Mouse (Mus musculus): Measurements from ENCODE around the gene Tex30.
A peak's percentile ranks its signal among the peaks of the same experiment; 100 is the strongest.
"Not testable (repeated sequence)": the region's sequence is repeated elsewhere in the genome, so short reads cannot be mapped to it uniquely, and the experiment has no call there.

The Tex30 gene

DNA sequence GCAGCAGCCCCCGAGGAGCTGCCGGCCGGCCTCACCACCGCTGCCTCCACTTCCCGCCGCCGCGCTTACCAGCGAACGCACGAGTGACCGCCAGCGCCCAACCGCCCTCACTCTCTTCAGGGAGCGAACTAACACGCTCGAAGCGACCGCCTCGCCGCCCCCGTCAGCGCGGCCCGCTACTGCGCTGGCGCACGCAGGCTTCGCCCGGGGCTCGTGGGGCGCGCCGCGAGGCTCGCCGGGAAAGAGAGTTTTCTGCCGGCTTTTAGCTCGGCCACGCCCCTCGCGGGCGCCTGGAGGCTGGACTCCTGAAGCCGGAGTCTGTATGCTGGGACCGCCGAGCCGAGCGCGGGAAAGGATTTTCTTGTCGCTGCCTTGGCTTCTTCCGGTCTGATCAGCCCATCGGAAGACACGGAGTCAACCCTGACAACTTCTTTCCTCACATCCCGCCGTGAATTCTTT lies at the start of gene Tex30:
TSS of gene Tex30 (minus strand) at position 183 of the 459 bp plus-strand sequence.
- peak; percentile 89 to 94 for DNase-seq (ENCODE audit: low spot score in 2 of 2)

DNA sequence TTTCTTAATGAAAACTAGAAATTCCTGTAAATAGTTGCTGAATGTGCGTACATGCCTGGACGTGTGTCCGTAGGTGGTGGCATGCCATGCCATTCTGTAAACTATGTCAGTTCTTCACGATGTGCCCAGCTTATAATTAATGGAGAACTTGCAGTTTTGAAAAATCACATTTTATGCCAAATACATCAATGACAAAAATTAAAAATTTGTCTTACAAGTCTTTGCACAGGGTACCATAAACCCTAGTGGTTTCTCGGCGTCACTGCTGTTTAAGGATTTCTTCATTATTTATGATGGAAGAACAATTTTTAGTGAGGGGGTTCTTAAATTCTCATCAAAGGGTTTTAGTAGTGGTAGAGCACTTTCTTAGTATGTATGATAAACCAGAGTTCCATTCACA lies 46.5 kb upstream of the Tex30 start:
- DNase-seq (ENCODE audit: low spot score in 2 of 2): no peak

DNA sequence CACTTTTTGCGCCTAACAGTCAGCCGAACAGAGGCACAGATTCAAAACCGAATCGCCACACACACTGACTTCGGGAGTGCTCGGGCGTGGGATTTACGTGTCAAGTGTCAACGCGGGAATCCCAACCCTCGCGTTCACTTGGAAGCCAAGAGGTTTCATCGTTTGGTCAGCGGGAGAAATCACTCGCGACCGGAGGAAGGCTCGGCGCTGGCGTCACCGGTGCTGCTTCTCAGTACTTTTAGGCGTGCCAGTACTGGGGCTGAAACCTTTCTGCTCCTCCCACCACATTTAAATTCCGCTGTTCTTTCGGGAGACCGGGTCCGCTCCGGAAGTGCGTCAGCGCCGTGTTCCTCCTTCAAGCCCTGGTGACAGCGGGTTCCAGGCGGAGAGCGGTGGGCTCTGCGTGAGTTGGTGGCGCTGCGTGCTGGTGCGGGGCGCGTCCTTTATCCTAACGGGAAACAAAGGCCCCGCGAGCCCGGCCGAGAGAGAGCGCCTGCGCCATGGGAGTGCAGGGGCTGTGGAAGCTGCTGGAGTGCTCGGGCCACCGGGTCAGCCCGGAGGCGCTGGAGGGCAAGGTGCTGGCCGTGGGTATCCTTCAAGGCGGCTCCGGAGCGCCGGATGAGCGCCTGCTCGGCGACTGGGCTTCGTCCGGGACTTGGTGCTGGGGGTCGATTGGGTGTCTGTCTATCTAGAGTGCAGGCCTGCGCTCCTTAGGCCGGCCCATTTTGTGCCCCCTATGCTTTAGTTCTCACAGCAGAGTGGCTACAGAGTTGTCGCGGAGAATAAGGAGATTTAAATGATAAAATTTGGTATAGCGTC lies 45.5 kb upstream of the Tex30 start, which contains the start of gene Ercc5:
TSS of gene Ercc5 (plus strand) at position 182 of the 819 bp plus-strand sequence.
- peak; percentile 77 to 87 for DNase-seq (ENCODE audit: low spot score in 2 of 2)

- peak in 1 of 2 experiments; percentile 2 for DNase-seq (ENCODE audit: low spot score in 2 of 2)
Observed at GRCm38 (mm10) chr1:44142747-44143146, 40.5 kb upstream of the Tex30 start.

DNA sequence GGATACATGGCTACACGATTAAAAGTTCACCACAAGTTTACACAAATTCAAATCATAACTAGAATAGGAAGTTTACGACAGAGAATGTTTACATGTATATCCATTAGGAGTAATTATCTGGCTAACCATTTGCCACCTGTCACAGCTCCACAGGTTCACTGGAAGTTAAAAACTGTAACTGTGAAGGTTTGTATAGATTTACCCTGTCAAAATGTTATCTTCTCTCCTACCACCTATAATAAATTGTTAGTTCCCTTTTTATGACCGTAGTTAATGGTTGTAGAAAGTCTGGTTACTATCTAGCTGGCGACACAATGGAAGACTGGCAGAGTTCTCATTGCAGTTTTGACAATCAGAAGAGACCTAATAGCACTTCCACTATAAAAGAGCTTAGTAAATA lies 38.0 kb upstream of the Tex30 start:
- no peak for DNase-seq (ENCODE audit: low spot score in 2 of 2)

DNA sequence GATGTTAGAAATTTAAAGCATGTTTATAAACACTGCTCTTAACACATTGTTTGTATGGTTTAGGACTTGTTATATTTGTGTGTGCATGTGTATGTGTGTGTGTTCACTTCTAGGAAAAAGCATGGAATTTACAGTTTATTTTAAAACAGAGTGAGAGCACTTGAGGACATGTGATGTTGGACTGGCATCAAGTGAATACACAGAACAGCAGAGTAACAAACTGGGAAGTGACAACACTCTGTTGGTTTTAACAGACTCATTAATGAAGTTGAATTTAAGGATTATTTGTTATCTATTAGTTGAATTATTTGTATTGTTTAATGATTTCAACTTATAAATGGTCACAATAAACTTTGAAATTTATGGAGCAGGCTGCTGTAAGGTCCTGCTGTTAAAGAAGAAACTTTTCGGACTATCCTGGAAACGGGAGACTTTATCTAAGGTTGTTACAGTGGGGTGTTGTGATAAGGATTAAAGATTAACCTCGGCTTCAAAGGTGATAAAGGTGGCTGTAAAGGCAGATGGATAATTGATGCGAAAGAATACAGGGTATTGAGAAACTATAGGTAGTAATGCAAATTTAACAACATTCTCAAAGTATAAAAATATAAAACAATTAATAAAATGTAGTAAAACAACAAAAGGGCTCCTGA lies 27.8 kb upstream of the Tex30 start:
- no peak for DNase-seq (ENCODE audit: low spot score in 2 of 2)

DNA sequence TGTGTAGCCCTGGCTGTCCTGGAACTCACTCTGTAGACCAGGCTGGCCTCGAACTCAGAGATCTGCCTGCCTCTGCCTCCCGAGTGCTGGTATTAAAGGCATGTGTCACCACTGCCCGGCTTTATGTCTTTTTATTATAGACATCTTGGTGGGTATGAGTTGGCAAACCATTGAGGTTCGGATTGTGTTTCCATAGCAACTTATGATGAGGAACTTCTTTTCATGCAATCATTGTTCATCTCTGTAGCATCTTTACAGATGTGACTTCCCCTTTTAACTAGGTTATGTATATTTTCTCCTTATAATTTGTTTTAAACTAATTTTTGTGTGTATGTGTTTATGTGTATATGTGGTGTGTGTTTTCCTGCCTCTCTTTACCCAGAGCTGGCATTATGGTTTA lies 23.3 kb upstream of the Tex30 start:
- DNase-seq (ENCODE audit: low spot score in 2 of 2): no peak

- DNase-seq (ENCODE audit: low spot score in 2 of 2): no peak
Observed at GRCm38 (mm10) chr1:44122256-44122655, 20.0 kb upstream of the Tex30 start.

DNA sequence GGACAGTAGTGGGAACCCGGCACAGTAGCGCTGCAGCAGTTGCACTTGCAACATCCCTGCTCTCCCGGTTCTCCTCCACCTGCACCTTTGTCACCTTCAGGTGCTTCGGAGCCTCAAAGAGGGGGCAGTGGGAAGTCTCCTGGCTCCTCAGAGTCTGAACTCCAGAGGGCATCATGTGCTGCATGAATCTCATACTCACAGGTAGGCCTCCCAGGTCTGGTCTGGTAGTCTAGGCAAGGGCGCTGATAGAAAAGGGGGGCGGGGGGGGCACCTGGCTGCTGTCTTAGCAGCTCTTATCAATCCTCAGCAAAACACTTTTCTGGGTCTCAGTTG lies 17.8 kb upstream of the Tex30 start:
- no peak for DNase-seq (ENCODE audit: low spot score in 2 of 2)

GRCm38 (mm10) chr1:44119201-44120073 lies 17.2 kb upstream of the Tex30 start:
- peak; percentile 64 to 79 for DNase-seq (ENCODE audit: low spot score in 2 of 2)

GRCm38 (mm10) chr1:44118239-44119054 lies 16.2 kb upstream of the Tex30 start, which contains the start of the genes Kdelc1 and Bivm:
Gene Kdelc1, minus strand, starts transcription at chr1:44118808.
Gene Bivm, plus strand, starts transcription at chr1:44118957.
- peak; percentile 77 to 89 for DNase-seq (ENCODE audit: low spot score in 2 of 2)

DNA sequence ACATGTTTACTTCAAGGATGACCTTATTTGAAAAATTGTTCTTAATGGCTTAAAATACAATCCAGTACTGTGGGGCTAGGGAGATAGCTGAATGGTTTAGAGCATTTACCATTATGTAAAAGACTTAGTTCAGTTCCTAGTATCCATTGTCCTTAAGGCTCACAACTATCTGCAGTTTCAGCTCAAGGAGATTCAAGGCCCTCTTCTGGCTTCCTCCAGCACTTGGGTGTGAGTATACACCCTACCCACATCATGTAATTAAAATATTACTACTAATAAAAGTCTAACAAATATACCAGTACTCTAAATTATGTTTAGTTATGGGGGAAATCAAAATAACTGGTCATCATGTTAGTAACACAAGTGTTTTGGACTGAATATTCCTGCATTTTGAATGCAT lies 15.3 kb upstream of the Tex30 start:
- DNase-seq (ENCODE audit: low spot score in 2 of 2): no peak

- DNase-seq (ENCODE audit: low spot score in 2 of 2): no peak
Observed at GRCm38 (mm10) chr1:44102939-44103338, 698 bp upstream of the Tex30 start.

DNA sequence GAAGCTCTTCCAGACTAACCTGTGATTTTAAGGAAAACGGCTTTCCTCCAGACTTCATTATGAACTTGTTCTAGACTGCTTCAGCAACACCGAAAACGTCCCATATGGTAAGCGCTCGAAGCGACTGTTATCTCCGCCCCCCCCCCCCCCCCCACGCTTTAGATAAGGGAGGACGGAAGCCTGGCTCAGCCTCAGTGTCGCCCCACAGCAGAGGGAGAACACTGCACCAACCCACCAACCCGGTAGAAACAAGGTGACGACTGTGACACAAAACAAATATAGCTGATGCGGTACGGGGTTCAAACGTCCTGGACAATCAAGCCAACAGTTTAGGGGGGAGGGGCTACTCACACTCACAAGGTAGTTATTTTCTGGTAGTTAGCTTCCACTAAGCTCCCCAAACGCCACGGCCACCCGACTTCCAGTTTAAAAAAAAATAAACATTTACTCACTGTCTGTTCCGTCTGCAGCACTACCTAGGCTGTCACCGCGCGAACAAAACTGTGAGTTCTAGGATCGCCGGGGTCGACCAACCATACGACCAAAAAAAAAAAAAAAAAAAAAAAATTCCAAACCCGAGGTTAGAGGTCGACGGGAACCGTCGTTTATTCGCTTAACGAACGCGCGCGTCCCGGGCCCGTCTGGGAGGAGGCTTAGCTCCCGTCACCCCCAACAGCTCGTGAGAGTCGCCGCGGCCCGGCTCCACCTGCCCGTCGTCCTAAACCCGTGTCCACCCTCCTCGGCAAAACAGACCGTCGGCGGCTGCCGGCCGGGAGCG lies 604 bp downstream of the Tex30 start:
- DNase-seq (ENCODE audit: low spot score in 2 of 2): peak; percentile 2 to 18

- DNase-seq (ENCODE audit: low spot score in 2 of 2): peak; percentile 39 to 46
Observed at GRCm38 (mm10) chr1:44064625-44065024, 37.6 kb downstream of the Tex30 start.

- no peak for DNase-seq (ENCODE audit: low spot score in 2 of 2)
Observed at GRCm38 (mm10) chr1:44063439-44063838, 38.8 kb downstream of the Tex30 start.

GRCm38 (mm10) chr1:44061836-44062235 lies 40.4 kb downstream of the Tex30 start, which contains the start of gene Gm8251:
Gene Gm8251, minus strand, starts transcription at chr1:44061936.
- DNase-seq (ENCODE audit: low spot score in 2 of 2): no peak

DNA sequence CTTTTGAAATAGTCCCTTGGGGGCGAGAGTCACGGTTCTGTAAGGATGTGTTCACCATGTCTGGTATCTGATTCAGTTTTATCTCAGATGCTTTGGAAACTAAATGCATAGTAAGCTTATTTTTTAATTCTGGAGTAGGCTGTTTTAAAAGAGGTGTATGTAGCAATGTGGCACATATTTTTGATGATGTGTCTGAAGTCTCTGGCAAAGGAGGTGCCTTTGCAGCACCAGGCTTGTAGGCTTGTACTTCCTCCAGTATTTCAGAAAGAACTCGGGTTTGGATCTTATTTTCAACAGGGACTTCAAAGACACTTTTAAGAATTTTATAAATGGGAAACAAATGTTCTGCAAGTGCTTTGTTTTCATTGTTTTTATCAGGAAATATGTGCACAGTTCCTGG lies 44.4 kb downstream of the Tex30 start:
- no peak for DNase-seq (ENCODE audit: low spot score in 2 of 2)

DNA sequence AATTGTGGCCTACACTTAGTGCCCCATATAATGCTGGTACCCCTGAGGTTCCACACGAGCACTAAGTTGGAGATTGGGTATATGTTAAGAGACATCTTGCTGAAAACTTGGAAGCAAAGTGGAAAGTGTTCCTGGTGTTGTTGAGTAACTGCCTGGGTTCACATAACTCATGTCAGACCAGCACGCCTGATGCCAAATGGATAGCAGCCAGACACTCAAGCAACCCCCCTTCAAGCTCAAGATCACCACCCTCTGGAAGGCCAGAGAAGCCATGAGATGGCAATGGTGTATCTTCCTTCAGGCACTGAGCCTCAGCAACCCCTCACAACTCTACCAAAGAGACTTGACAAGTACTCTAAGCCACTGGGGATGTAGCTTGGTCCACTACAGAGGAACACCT lies 55.7 kb downstream of the Tex30 start:
- peak in 1 of 2 experiments; percentile 24 for DNase-seq (ENCODE audit: low spot score in 2 of 2)

DNA sequence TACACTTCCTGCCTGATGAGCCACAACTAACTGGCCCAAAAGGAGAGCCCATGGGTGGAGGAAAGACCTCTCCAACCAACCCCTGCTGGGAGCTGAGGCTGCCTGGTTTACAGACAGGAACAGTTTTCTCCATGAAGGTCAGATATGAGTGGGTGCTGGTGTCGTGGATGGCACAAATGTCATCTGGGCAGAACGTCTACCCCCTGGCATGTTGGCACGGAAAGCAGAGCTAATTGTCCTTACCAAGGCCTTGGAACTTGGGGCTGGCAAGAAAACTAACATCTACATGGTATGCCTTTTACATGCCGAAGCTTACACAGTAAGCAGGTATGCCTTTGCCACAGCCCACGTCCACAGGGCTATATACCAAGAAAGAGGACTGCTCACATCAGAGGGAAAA lies 56.6 kb downstream of the Tex30 start:
- not testable (repeated sequence) for DNase-seq (ENCODE audit: low spot score in 2 of 2)

Data from urinary bladder, postnatal 36 days (tissue).